Mouse (Mus musculus): ENCODE data around the gene Il10rb. TPM values are rescaled to one million over a fixed set of nuclear protein-coding genes. Genes with fewer than 3 reads are reported as not detected.
"Not testable (repeated sequence)": the region's sequence is repeated elsewhere in the genome, so short reads cannot be mapped to it uniquely, and the experiment has no call there.

The Il10rb gene
- total RNA-seq, 2 experiments from 2014 or later: 8.9 to 9.2 TPM

GRCm38 (mm10) chr16:91418531-91418930 lies 12.6 kb downstream of the Il10rb start:
- DNase-seq: no peak

GRCm38 (mm10) chr16:91425816-91426215 lies 19.9 kb downstream of the Il10rb start:
- DNase-seq: no peak

- no peak for DNase-seq
These were observed 20.6 kb downstream of the Il10rb start for GRCm38 (mm10) chr16:91426586-91426985.

- DNase-seq: no peak
These were observed 21.5 kb downstream of the Il10rb start for GRCm38 (mm10) chr16:91427461-91427860.

- DNase-seq: no peak
These were observed 22.4 kb downstream of the Il10rb start for GRCm38 (mm10) chr16:91428259-91428865.

- DNase-seq: no peak
These were observed 26.9 kb downstream of the Il10rb start for GRCm38 (mm10) chr16:91432720-91433328.

- no peak for DNase-seq
These were observed 27.5 kb downstream of the Il10rb start for GRCm38 (mm10) chr16:91433329-91433933.

GRCm38 (mm10) chr16:91434119-91434518 lies 28.2 kb downstream of the Il10rb start:
- no peak for DNase-seq

- no peak for DNase-seq
These were observed 32.1 kb downstream of the Il10rb start for GRCm38 (mm10) chr16:91438081-91438480.

- DNase-seq: not testable (repeated sequence)
These were observed 32.6 kb downstream of the Il10rb start for GRCm38 (mm10) chr16:91438599-91438998.

GRCm38 (mm10) chr16:91441366-91441765 lies 35.4 kb downstream of the Il10rb start:
- no peak for DNase-seq

- no peak for DNase-seq
These were observed 35.9 kb downstream of the Il10rb start for GRCm38 (mm10) chr16:91441811-91442240.

- no peak for DNase-seq
These were observed 36.5 kb downstream of the Il10rb start for GRCm38 (mm10) chr16:91442446-91442845.

GRCm38 (mm10) chr16:91443211-91443611 lies 37.2 kb downstream of the Il10rb start:
- DNase-seq: no peak

GRCm38 (mm10) chr16:91444847-91445246 lies 38.9 kb downstream of the Il10rb start:
- no peak for DNase-seq

GRCm38 (mm10) chr16:91445566-91445965 lies 39.6 kb downstream of the Il10rb start:
- DNase-seq: no peak

- no peak for DNase-seq
These were observed 41.0 kb downstream of the Il10rb start for GRCm38 (mm10) chr16:91446778-91447511.

- no peak for DNase-seq
These were observed 41.5 kb downstream of the Il10rb start for GRCm38 (mm10) chr16:91447512-91447900.

GRCm38 (mm10) chr16:91448088-91448487 lies 42.1 kb downstream of the Il10rb start:
- DNase-seq: no peak

GRCm38 (mm10) chr16:91448895-91449294 lies 42.9 kb downstream of the Il10rb start:
- no peak for DNase-seq

GRCm38 (mm10) chr16:91450137-91451064 lies 44.4 kb downstream of the Il10rb start:
- DNase-seq: no peak

- no peak for DNase-seq
These were observed 46.0 kb downstream of the Il10rb start for GRCm38 (mm10) chr16:91451949-91452348.
